Mouse (Mus musculus): ENCODE results near the gene Fbxw4.

Gene Fbxw4

DNA sequence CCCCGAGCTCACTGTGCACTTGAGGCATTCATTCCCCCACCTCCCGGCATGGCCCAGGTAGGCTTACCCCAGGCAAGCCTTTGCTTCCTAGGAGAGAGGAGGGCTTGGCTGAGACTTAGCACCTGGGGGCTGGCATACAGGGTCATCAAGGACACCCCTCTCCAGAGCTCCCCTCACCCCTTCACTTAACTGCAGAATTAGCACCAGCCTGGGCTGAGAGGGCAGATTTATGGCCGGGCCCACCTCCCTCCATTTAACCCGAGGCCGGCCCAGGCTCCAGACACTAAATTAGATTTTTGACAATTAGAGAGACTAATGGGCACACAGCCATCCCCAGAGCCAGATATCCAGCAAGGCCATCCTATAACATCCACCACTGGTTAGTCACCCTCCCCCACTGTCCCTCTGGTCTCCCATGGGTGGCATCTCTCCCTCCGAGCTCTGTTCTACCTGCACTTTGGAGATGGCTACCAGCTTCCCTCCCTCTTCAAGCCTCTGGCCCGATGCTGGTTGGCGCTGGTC lies 124.8 kb downstream of the Fbxw4 start:
- no peak for DNase-seq

DNA sequence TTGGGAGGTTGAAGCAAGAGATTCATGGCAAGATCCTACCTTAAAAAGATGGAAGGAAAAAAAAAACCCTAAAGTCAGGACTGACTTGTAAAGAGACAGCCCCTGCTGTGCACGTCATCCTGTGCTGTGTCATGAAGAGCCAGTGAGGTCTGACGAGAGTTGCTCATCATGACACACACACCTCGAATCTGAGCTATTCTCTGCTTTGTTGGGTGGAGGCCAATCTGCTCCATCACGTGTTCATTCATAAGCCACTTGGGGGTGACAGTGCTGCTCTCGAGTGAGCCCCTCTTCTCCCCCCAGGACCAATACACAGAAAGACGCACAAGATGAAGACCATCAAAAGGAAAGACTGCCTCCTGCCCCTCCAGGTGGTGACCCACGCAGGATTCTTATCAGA lies 126.5 kb downstream of the Fbxw4 start:
- no peak for DNase-seq

DNA sequence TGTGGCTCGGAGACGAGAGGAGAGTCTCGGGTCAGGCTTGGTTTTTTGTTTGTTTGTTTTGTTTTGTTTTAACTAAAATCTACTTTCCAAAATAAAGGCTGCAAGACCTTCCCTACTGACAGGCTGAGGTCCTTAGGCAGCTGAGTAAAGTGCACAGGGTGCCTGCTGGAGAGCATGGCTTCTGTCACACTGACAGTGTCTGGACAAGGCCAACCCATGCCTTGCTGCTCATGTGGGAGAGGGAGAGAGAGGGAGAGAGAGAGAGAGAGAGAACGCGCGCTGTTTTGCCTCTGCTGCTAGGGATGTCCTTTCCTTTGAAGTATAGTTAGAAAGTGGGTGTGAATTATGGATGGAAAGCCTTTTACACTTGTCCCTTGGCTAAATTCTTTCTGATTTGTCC lies 128.6 kb downstream of the Fbxw4 start:
- DNase-seq = no peak

DNA sequence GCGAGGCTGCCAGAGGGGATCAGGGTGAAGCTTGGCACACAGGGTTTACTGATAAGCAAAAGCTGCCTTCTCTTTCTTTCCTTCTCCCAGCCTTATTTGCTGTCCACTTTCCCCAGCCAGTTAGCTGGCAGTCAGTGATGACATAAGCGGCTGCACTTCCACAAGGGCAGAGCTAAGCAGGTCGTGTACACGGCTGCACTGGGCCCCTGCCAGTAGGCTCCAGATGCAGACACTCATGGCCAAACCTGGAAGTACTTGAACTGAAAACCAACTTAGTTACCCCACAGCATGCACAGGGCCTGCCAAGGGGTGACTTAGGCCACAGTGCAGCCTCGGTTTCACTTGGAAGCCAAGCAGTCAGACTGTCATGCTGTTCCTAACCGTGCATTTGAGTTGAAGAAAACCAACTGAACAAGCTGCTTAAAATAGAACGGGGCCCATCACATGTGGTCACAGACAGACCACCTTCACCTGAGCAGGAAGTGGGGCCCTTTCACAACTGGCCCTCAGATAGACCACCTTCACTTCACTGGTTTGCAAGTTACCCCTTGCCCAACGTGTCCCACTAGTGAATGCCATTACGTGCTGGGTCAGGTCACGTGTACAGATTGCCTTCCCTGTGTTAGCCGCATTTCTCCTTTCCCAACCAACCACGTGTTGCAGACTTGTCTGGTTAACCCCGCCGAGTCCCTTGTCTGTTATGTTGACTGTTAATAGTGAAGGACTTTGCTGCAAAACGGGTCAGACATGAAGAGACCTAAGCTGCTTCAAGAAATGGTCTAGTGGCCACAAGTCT lies 129.7 kb downstream of the Fbxw4 start:
- DNase-seq = no peak

DNA sequence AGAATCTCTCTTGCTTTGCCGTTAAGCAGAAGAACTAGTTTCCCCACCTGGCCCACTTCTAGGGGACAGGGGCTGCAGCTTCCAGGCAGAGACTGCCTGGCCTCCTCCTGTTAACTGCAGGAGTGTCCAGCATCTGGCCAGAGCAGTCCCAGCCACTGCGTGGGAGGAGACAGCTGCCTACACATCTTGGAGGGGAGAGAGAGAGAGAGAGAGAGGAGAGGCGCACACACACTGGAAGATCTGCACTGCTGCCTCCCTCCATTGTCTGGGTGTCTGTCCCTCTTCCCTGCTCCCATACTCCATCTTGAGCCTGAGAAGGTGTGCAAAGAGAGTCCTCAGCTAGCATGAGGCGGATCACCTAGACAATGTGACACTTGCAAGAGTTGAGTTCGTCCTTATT lies 130.8 kb downstream of the Fbxw4 start:
- DNase-seq = no peak

Measured in kidney, postnatal 25 days (tissue).